Mouse (Mus musculus): ENCODE measurements around the gene Dmkn. TPM values are rescaled to one million over a fixed set of nuclear protein-coding genes. Genes with fewer than 3 reads are reported as not detected.

Dmkn gene
- polyA plus RNA-seq (2014; fragmentation: Nextera tagmentation; extraction: Ambion mirVana): 2.4 TPM in 2 replicates

GRCm38 (mm10) chr7:30763456-30763855, at the start of gene Dmkn:
Dmkn (plus strand) TSS chr7:30763756.
- WGBS: 44% methylated on average over 5 of the region's 5 CpGs

GRCm38 (mm10) chr7:30717006-30717715, 46.4 kb upstream of the Dmkn start:
- WGBS: 3% methylated on average over 43 of the region's 43 CpGs

More at GRCm38 (mm10) chr7:30763456-30763855, at the start of gene Dmkn:
- Histone ChIP-seq H3K27ac (ENCODE audit: low read depth) (no peak within 1 kb of the TSS), H3K4me1 (ENCODE audit: insufficient read depth) (no peaks in the 10 kb centered on the region), H3K4me2 (no peak within 1 kb of the TSS), H3K27me3 (ENCODE audit: insufficient read depth, low read length) (no peaks in the 10 kb centered on the region), H3K9ac (no peak within 1 kb of the TSS), H3K9me3 (ENCODE audit: low read depth, low read length) (no peaks in the 10 kb centered on the region), H3K36me3 (ENCODE audit: insufficient read depth) (no peaks in the 10 kb centered on the region), H3K4me3 (ENCODE audit: low read depth, low read length) (no peak within 1 kb of the TSS)
- TF ChIP-seq CTCF (IDR thresholded peaks at IDR 0.05; ENCODE audit: low read depth): no peak
- no peak for ATAC-seq (ENCODE audit: insufficient read depth)
- DNase-seq: no peak

GRCm38 (mm10) chr7:30717716-30718046, 45.9 kb upstream of the Dmkn start:
- no peak for TF ChIP-seq CTCF (IDR thresholded peaks at IDR 0.05; ENCODE audit: low read depth)
- ATAC-seq (ENCODE audit: insufficient read depth): no peak
- peak overlapping the region; percentile 30 for H3K4me3 ChIP-seq (ENCODE audit: low read depth, low read length)
- no peak for DNase-seq
- peak overlapping the region; percentile 62 for H3K4me2 ChIP-seq
- peaks cover 4% of the 10 kb centered on the region; the same call in 1 of the 2 replicates for H3K4me1 ChIP-seq (ENCODE audit: insufficient read depth)
- no peak overlapping the region for H3K27ac ChIP-seq (ENCODE audit: low read depth)
- WGBS: 11% methylated on average over 14 of the region's 14 CpGs
- peaks cover 20% of the 10 kb centered on the region; the same call in 1 of the 2 replicates for H3K27me3 ChIP-seq (ENCODE audit: insufficient read depth, low read length)
- no peaks in the 10 kb centered on the region for H3K36me3 ChIP-seq (ENCODE audit: insufficient read depth)
- H3K9ac ChIP-seq: no peak overlapping the region
- H3K9me3 ChIP-seq (ENCODE audit: low read depth, low read length): no peaks in the 10 kb centered on the region

More at GRCm38 (mm10) chr7:30717006-30717715, 46.4 kb upstream of the Dmkn start:
- no peak for TF ChIP-seq CTCF (IDR thresholded peaks at IDR 0.05; ENCODE audit: low read depth)
- Histone ChIP-seq H3K4me2 (peak overlapping the region; percentile 62), H3K27ac (ENCODE audit: low read depth) (no peak overlapping the region), H3K4me3 (ENCODE audit: low read depth, low read length) (peak overlapping the region; percentile 30), H3K9me3 (ENCODE audit: low read depth, low read length) (no peaks in the 10 kb centered on the region), H3K27me3 (ENCODE audit: insufficient read depth, low read length) (peaks cover 20% of the 10 kb centered on the region; the same call in 1 of the 2 replicates), H3K4me1 (ENCODE audit: insufficient read depth) (peaks cover 4% of the 10 kb centered on the region; the same call in 1 of the 2 replicates), H3K9ac (no peak overlapping the region; the same call in 1 of the 2 replicates), H3K36me3 (ENCODE audit: insufficient read depth) (no peaks in the 10 kb centered on the region)
- ATAC-seq (ENCODE audit: insufficient read depth) (peak; percentile 95), DNase-seq (peak; percentile 84)

- H3K27me3 ChIP-seq (ENCODE audit: insufficient read depth, low read length): peaks cover 20% of the 10 kb centered on the region; the same call in 1 of the 2 replicates
Observed at GRCm38 (mm10) chr7:30719669-30720068, 43.9 kb upstream of the Dmkn start.

GRCm38 (mm10) chr7:30721286-30721685, 42.3 kb upstream of the Dmkn start:
- no peak for ATAC-seq (ENCODE audit: insufficient read depth)

More at GRCm38 (mm10) chr7:30719669-30720068, 43.9 kb upstream of the Dmkn start:
- Histone ChIP-seq H3K9ac (no peak overlapping the region), H3K4me3 (ENCODE audit: low read depth, low read length) (no peak overlapping the region), H3K4me1 (ENCODE audit: insufficient read depth) (peaks cover 4% of the 10 kb centered on the region; the same call in 1 of the 2 replicates), H3K9me3 (ENCODE audit: low read depth, low read length) (no peaks in the 10 kb centered on the region), H3K4me2 (no peak overlapping the region), H3K27ac (ENCODE audit: low read depth) (no peak overlapping the region), H3K36me3 (ENCODE audit: insufficient read depth) (no peaks in the 10 kb centered on the region)
- no peak for TF ChIP-seq CTCF (IDR thresholded peaks at IDR 0.05; ENCODE audit: low read depth)
- WGBS: 92% methylated on average over 5 of the region's 5 CpGs
- ATAC-seq (ENCODE audit: insufficient read depth): no peak
- no peak for DNase-seq

GRCm38 (mm10) chr7:30723274-30723953, 40.1 kb upstream of the Dmkn start:
- Histone ChIP-seq H3K4me1 (ENCODE audit: insufficient read depth) (peaks cover 4% of the 10 kb centered on the region; the same call in 1 of the 2 replicates), H3K9ac (no peak overlapping the region), H3K4me3 (ENCODE audit: low read depth, low read length) (no peak overlapping the region), H3K27ac (ENCODE audit: low read depth) (no peak overlapping the region), H3K9me3 (ENCODE audit: low read depth, low read length) (no peaks in the 10 kb centered on the region), H3K27me3 (ENCODE audit: insufficient read depth, low read length) (no peaks in the 10 kb centered on the region), H3K4me2 (no peak overlapping the region), H3K36me3 (ENCODE audit: insufficient read depth) (peaks cover 9% of the 10 kb centered on the region; the same call in 1 of the 2 replicates)
- 63% methylated on average over 6 of the region's 6 CpGs for WGBS
- no peak for TF ChIP-seq CTCF (IDR thresholded peaks at IDR 0.05; ENCODE audit: low read depth)
- no peak for ATAC-seq (ENCODE audit: insufficient read depth)
- DNase-seq: peak; percentile 30

More at GRCm38 (mm10) chr7:30721286-30721685, 42.3 kb upstream of the Dmkn start:
- WGBS: 79% methylated on average over 7 of the region's 7 CpGs
- Histone ChIP-seq H3K4me1 (ENCODE audit: insufficient read depth) (peaks cover 4% of the 10 kb centered on the region; the same call in 1 of the 2 replicates), H3K9me3 (ENCODE audit: low read depth, low read length) (no peaks in the 10 kb centered on the region), H3K4me2 (no peak overlapping the region), H3K4me3 (ENCODE audit: low read depth, low read length) (no peak overlapping the region), H3K9ac (no peak overlapping the region), H3K27ac (ENCODE audit: low read depth) (no peak overlapping the region), H3K36me3 (ENCODE audit: insufficient read depth) (no peaks in the 10 kb centered on the region), H3K27me3 (ENCODE audit: insufficient read depth, low read length) (peaks cover 15% of the 10 kb centered on the region; the same call in 1 of the 2 replicates)
- TF ChIP-seq CTCF (IDR thresholded peaks at IDR 0.05; ENCODE audit: low read depth): no peak
- DNase-seq: no peak

- Histone ChIP-seq H3K27me3 (ENCODE audit: insufficient read depth, low read length) (no peaks in the 10 kb centered on the region), H3K9ac (peak overlapping the region; percentile 85), H3K4me2 (peak overlapping the region; percentile 89), H3K4me3 (ENCODE audit: low read depth, low read length) (peak overlapping the region; percentile 83), H3K9me3 (ENCODE audit: low read depth, low read length) (no peaks in the 10 kb centered on the region), H3K4me1 (ENCODE audit: insufficient read depth) (peaks cover 7% of the 10 kb centered on the region; the same call in 1 of the 2 replicates), H3K27ac (ENCODE audit: low read depth) (no peak overlapping the region), H3K36me3 (ENCODE audit: insufficient read depth) (peaks cover 14% of the 10 kb centered on the region; the same call in 1 of the 2 replicates)
- DNase-seq (no peak), ATAC-seq (ENCODE audit: insufficient read depth) (no peak)
- no peak for TF ChIP-seq CTCF (IDR thresholded peaks at IDR 0.05; ENCODE audit: low read depth)
- WGBS: 77% methylated on average over 6 of the region's 6 CpGs
Observed at GRCm38 (mm10) chr7:30728214-30728613, 35.3 kb upstream of the Dmkn start.
